Mouse (Mus musculus) kidney, adult 2 months (tissue): Measurements from ENCODE around the gene Foxl1.

Experiments
- CTCF ChIP-seq: fragments of 200-500 bp; conservative IDR thresholded peaks from 2 replicates; pipeline ENCODE4 v1.5.1; 2011; ENCODE audit warnings: low read depth, mild to moderate bottlenecking, control low read depth, low read length, moderate library complexity, mixed read lengths; ENCODE audit not compliant: insufficient read depth, insufficient read length
- POLR2A ChIP-seq: fragments of 200-500 bp; IDR thresholded peaks from one replicate; pipeline ENCODE4 v1.6.1; 2011; ENCODE audit warnings: low read depth, low read length, control low read depth

DNA sequence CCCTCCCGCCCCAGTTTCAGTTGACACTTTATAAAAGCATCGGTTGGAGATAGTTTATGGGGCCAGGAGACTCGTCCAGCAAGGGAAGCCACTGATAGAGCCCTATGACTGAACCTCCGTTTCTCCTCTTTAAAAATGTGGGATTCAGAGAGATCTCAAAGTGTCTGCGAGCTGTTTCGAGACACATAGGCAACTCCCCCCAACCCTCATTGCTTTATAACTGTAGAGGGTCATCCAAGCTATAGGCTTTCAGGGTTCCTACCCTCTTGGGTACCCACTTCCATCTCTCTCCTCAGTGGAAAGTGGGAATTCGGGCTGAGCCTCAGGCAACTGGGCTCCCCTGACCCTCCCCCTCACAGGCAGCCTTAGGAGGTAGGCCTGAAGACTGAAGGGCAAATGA, 46.3 kb upstream of the Foxl1 start:
- TF ChIP-seq POLR2A (no peak), CTCF (no peak)
